Mouse (Mus musculus): Measurements from ENCODE around the gene Clip3. TPM values are rescaled to one million over a fixed set of nuclear protein-coding genes. Genes with fewer than 3 reads are reported as not detected.
A peak's percentile ranks its signal among the peaks of the same experiment; 100 is the strongest.

The Clip3 gene
- total RNA-seq (2021): 10 to 100 TPM; 10.1 to 12.8 TPM

GRCm38 (mm10) chr7:30291215-30292131, at the start of gene Clip3:
Clip3 (plus strand) TSS chr7:30291728.
- peak; percentile 83 for DNase-seq

DNA sequence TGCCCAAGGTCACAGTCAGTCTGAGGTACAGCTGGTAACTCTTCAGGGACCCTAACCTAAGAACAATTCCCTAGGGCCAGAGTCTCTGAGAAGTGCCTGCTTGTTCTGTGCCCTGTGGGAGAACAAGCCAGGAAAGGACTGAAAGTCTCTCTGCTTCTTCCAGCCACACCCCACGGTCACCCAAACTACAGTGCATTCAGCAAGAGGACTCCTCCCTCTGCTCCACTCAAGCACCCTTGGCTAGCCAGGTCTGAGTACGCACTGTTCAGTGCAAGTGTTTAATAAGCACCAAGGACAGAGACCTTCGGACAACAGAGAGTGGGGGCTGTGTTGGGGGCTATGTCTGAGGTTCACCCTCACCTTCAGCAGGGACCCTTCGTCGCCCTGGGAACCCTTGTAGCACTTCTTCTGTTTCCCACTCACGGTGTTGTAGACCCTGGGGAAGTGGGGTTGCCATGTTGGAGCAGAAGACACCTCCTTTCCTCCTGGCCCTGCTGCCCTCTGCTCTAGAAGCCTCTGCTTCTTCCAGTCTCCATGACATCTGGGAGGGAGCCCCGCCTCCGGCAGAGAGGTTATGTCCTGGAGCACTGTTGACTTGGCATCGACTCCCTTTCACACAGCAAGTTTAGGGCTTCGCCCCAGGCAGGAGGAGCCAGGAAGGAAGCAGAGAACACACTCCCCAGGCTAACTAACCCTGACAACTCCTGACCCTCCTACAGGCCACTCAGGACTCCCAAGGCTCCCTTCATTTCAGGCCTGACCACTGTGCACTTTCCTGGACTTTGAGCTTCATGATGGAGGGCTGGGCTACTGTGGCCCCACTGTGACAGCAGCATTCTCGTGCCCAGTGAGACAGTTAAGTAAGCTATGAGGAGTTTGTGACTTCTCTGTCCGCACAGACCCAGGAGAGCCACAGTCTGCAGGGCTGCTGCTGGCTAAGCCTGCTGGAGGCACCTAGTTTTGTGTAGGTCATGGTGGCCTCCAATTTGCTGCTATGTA, 39.3 kb upstream of the Clip3 start:
- DNase-seq: no peak

- no peak for DNase-seq
Measured at GRCm38 (mm10) chr7:30265041-30265440, 26.5 kb upstream of the Clip3 start.

DNA sequence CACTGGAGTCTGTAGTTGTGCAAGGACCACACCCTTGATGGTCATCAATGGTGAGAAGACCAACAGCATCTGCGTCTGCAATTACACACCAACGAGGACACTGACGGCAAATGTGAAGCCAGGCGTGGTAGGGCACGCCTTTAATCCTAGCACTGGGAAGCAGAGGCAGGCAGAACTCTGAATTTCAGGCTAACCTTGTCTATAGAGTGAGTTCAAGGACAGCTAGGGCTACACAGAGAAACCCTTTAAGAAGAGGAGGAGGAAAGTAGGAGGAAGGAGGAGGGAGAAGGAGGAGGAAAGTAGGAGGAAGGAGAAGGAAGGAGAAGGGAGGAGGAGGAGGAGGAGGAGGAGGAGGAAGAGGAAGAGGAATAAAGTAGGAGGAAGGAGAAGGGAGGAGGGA, 26.0 kb upstream of the Clip3 start:
- no peak for DNase-seq

- DNase-seq: no peak
Measured at GRCm38 (mm10) chr7:30265935-30266334, 25.6 kb upstream of the Clip3 start.

- DNase-seq: no peak
Measured at GRCm38 (mm10) chr7:30266780-30267179, 24.7 kb upstream of the Clip3 start.

GRCm38 (mm10) chr7:30269641-30270040, 21.9 kb upstream of the Clip3 start:
- no peak for DNase-seq

- DNase-seq: no peak
Measured at GRCm38 (mm10) chr7:30274383-30274782, 17.1 kb upstream of the Clip3 start.

- DNase-seq: no peak
Measured at GRCm38 (mm10) chr7:30278911-30279310, 12.6 kb upstream of the Clip3 start.

- DNase-seq: no peak
Measured at GRCm38 (mm10) chr7:30279536-30279935, 12.0 kb upstream of the Clip3 start.

DNA sequence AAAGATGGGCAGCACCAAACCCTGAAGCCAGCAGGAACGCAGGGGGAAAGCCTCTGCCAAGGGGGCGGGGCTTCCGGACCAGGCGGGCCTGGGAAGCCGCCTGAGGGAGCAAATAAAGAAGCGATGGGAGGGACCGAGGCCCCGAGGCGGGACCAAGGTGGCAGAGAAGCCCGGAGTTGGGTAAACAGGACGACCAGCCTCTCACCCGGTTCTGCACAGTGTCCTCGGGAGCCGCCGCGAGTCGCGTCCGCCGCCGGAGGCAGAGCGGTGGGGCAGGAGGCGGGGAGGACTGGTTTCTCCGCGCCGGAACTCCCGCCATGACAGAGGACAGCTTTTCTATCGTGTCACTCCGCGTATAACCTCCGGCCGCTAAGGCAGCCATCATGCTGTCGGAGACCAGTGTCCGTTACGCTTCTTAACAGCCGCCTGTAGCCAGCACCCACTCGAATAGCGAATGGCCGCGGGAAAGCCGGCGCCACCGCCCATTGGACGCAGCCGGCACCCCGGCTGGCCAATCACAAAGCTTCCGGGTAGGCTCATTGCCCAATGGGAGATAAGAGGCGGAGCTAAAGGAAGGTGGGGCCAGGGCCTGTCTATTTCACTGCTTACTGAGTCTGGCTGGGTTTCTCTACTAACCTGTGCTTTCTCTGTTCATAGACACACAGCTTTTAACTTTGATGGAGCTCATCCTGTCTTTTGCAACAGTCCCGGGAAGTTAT, 11.4 kb upstream of the Clip3 start, which contains the start of the genes Thap8 and Wdr62:
Thap8 (plus strand) TSS at position 144 of the 719 bp plus-strand sequence.
Wdr62 (minus strand) TSS at position 469 of the 719 bp plus-strand sequence.
- peak; percentile 95 for DNase-seq

GRCm38 (mm10) chr7:30280670-30281138, 10.8 kb upstream of the Clip3 start:
- DNase-seq: peak; percentile 92

DNA sequence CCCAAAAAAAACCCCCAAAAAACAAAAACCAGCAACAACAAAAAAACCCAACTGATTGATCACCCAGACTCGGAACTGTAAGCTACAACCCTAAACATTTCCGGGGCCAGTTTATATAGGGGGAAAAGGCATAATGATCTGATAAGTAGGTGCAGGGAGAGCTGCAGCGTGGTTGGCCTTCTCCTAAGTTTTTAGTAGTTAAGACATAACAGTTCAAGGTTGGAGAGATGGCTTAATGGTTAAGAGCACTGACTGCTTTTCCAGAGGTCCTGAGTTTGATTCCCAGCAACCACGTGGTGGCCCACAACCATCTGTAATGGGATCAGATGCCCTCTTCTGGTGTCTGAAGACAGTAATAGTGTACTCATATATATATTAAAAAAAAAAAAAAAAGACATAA, 10.0 kb upstream of the Clip3 start:
- DNase-seq: no peak

DNA sequence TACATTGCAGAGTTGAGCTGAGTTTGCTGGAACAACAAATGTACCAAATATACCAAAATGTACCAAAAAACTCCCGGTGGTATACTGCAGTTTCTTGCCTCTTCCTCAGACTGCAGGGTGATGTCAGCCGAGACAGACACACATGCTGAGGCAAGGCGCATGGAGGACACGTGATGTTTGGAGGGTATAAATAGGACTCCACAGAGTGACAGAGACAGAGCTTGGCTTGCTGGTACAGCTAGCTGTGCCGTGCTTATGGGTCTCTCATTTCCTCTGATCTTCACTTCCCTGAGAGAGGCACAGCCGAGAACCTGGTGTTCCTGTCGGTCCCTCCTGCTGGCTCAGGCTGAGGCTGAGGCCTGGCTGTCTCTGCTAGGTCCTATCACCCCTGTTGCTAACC, 8.8 kb upstream of the Clip3 start:
- no peak for DNase-seq

- DNase-seq: peak; percentile 67
Measured at GRCm38 (mm10) chr7:30286701-30287410, 4.7 kb upstream of the Clip3 start.

DNA sequence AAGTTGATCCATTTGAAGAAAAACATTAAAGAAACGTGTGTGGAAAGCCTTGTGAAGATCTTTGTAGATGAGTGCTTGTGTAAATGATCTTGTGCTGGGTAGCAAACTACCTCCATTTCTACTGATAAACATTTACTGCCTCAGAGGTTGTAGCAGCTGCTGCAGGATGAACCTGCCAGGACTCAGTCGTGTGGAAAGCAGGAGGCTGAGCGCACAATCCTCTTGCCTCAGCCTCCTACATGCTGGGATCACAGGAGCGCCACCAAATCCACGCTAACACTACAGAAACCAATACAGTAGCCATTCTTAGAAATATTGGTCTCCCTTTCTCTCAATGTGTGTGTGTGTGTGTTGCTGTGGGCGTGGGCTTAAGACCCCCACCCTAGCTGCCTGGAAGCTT, 3.5 kb upstream of the Clip3 start:
- no peak for DNase-seq

DNA sequence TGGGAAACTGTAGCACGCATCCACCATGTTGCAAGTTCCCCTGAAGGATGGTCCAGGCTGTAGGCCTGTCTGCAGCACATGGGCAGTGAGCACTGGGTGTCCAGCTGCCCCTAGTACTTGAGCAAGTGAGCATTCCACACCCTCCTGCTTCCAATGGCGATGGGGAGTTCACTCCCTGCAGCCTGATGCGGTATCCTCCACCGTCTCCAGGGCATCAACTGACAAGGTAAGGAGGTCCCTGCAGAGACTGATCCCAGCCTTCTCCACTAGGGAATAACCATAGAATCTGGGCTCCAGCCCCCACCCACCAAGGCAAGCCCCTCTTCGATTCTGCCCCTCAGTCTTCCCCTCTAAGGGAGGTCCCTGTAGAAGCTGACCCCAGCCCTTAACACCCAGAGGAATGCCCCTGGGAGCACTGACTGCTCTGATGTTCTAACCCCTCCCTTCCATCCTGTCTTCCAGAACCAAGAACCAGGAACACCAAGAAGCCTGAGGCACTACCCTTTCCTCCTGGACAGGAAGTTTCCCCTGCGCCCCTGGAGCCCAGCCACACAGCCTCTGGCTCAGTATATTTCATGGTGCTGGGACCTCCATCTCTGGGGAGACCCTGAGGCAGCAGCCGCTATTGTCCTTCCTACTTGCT, 2.3 kb upstream of the Clip3 start:
- DNase-seq: no peak

DNA sequence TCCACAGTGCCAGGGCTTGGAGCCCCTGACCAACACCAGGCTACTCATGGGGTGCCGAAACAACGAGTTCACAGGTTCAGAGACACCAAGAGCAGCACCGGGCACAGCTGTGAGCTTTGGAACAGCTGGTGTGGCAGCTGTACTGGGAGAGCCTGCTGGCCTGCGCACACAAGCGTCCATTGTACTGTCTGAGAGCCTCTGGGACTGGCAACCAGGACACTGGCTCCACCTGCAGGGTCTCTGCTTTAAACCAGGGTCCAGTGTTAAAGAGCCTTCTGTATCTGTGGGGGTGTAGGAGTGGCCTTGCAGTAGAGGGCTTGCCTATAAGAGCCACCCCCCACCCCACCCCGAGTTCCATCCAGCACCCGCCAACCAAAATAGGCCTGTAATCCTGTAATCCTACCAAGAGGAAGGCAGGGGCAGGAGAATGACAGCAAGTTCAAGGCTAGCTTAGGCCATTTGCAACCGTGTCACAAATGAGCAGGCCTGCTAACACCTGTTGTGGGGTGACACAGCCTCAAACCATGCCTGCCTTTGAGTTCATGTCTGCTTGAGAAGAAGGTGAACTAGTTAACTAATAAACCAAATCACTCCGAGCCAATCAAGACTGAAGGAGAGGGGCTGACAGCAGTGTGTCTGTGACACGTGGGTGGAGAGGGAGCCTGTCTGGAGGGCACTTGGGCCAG, 1.7 kb upstream of the Clip3 start:
- peak; percentile 29 for DNase-seq

DNA sequence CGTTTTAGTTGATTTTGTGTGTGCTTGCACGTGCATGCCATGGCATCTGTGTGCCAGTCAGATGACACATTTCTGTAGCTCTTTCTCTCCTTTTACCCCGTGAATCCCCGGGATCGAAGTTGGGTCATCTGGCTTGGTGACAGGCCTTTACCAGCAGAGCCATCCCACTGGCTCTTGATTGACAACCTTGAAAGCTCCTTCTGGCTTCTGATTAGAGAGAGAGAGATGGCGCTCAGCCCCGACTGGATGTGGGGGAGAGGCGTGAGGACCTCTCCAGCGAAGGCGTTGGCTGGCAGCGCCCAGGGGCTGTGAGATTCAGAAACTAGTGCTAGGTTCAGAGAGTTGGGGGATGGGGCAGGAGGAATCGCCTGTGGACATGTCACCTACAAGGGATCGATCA, 2.3 kb downstream of the Clip3 start:
- DNase-seq: no peak

DNA sequence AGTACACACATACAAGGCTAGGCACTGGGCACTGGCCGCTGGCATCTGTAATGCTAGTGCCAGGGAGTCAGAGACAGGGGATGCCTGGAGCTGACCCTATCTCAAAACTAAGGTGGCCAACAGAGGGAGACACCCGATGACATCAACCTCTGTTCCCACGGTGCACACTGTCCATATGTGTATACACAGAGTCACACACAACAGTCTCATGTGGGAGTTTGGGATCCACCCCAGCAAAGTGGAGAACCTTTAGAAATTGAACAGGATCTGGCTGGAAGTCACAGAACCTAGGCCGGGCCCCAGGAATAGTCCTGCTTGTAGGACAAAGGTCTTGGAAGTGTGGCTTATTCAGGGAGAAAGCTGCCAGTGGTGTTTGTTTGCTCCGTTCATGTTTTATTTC, 2.8 kb downstream of the Clip3 start:
- DNase-seq: no peak
